Mouse (Mus musculus) cerebellum, adult 2 months (tissue): ENCODE data around the gene Washc1.

Source experiments
- CTCF ChIP-seq: fragments of 200-500 bp; IDR thresholded peaks from 2 replicates; pipeline ENCODE4 v1.5.1; 2011; ENCODE audit warnings: low read depth, mild to moderate bottlenecking, control low read depth, low read length, moderate library complexity, borderline replicate concordance; ENCODE audit not compliant: insufficient read depth
- POLR2A ChIP-seq: fragments of 200-500 bp; IDR thresholded peaks from 2 replicates; pipeline ENCODE4 v1.6.1; 2011; ENCODE audit warnings: low read length, control low read depth, borderline replicate concordance; ENCODE audit not compliant: insufficient read depth

DNA sequence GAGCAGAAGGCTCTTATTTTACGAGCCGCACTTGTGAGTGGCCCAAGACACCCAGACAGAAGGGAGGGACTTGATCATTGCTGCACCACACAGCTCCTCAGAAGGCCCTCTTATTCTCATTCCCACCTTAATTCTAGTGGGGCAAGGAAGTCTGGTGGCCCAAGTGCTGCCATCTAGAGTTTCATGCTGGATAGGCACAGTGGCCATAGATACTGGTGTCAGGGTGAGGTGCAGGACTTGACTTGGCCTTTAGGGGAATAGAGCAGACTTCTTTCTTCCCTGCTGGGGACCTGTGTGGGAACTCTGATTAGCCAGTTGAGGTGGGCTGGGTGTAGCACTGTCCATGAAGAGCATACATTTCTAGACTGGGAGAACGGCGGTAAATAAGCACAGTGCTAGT is 19.9 kb downstream of the Washc1 start:
- TF ChIP-seq CTCF (no peak), POLR2A (no peak)
